Mouse (Mus musculus): ENCODE measurements around the gene Stum.

DNA sequence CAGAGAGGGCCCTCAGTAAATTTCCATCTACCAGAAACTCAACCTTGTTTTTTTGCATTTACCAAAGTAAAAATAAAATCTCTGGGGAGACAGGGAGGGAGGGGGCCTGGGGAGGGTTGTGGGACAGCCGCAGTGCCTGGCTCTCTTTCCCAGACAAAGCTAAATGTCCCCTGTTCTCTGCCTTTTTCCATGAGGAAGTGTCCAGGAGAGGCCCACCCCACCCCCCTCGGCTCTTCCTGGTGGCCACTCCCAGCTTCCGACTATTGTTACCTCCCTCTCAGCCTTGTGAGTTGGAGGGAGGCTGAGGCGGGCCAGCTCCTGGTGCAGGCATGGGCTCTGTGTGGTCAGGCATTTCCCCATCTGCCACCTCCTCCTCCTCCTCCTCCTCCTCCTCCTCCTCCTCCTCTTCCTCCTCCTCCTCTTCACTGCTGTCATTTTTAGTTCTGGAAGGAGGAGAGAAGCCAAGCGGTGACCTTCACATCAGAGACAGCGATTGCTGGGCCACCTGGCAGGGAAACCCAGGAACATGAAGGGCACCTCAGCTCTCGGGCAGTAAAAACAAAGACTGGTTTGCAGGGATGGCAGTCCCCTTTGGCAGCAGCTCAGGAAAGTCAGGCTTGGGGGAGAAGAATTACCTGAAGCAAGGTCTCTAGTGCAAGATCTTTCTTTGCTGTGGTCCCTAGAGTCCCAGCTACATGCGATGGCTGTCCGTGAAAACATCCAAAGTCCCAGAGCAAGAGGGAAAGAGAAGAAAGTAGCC is 77.5 kb downstream of the Stum start:
- TF ChIP-seq CTCF (IDR thresholded peaks at IDR 0.05; ENCODE audit: low read depth, low read length) (no peak), GATA1 (IDR thresholded peaks at IDR 0.05; ENCODE audit: borderline replicate concordance, low read length) (no peak)
